Mouse (Mus musculus) forebrain, embryonic 12.5 days (tissue): ENCODE measurements around the gene Pnkp. TPM values are rescaled to one million over a fixed set of nuclear protein-coding genes. Genes with fewer than 3 reads are reported as not detected.

Experiments used
- ATAC-seq: fragments of 200-750 bp; cut with Nextera tagmentation; 2 replicates; pipeline ENCODE4 v1.8.0; 2017; ENCODE audit warnings: moderate TSS enrichment; ENCODE audit not compliant: low FRiP score
- H3K27ac ChIP-seq: fragments of 300-500 bp; sonication (generic); 2 replicates; pipeline ENCODE4 v1.5.1; 2016; ENCODE audit warnings: mild to moderate bottlenecking
- H3K27me3 ChIP-seq: fragments of 300-500 bp; sonication (generic); 2 replicates; pipeline ENCODE4 v1.6.1; 2016; ENCODE audit warnings: mild to moderate bottlenecking
- H3K36me3 ChIP-seq: fragments of 300-500 bp; sonication (generic); replicated peaks from 2 replicates; pipeline ENCODE4 v1.6.1; 2016; ENCODE audit warnings: mild to moderate bottlenecking
- H3K4me1 ChIP-seq: fragments of 300-500 bp; sonication (generic); 2 replicates; pipeline ENCODE4 v1.6.1; 2016
- H3K4me2 ChIP-seq: fragments of 300-500 bp; sonication (generic); 2 replicates; pipeline ENCODE4 v1.6.1; 2016; ENCODE audit warnings: mild to moderate bottlenecking, moderate library complexity
- H3K4me3 ChIP-seq: fragments of 300-500 bp; sonication (generic); replicated peaks from 2 replicates; pipeline ENCODE4 v1.5.1; 2016; ENCODE audit warnings: mild to moderate bottlenecking
- H3K9ac ChIP-seq: fragments of 300-500 bp; sonication (generic); 2 replicates; pipeline ENCODE4 v1.6.1; 2016; ENCODE audit warnings: mild to moderate bottlenecking
- H3K9me3 ChIP-seq: fragments of 300-500 bp; sonication (generic); 2 replicates; pipeline ENCODE4 v1.6.1; 2016
- WGBS: fragments of 180-500 bp; shearing (Covaris S2); methylation state at CpG from one replicate; pipeline ENCODE4 v1.1.7; 2016; 5-methylcytosine and 5-hydroxymethylcytosine counted together
- polyA plus RNA-seq: library from polyadenylated mRNA; unstranded; fragments of >200 nt; fragmentation: Nextera tagmentation; extraction: Ambion mirVana; gene quantifications from 2 replicates; pipeline ENCODE4 v1.2.1, GENCODE M21; 2016

Pnkp gene
- polyA plus RNA-seq, 1 experiment from 2014 or later, result 37.8 TPM

- Histone ChIP-seq H3K4me3 (peak within 1 kb of the TSS; percentile 80), H3K36me3 (peaks cover 42% of the 10 kb centered on the region)
- WGBS, result under 1% methylated on average over 54 of the region's 54 CpGs
Measured at GRCm38 (mm10) chr7:44848561-44849415, 8.2 kb upstream of the Pnkp start, which contains the start of the genes Akt1s1 and Tbc1d17. TSS of gene Akt1s1 (plus strand) at chr7:44848991. TSS of gene Tbc1d17 (minus strand) at chr7:44849079.

GRCm38 (mm10) chr7:44849416-44850111 lies 7.4 kb upstream of the Pnkp start:
- no peaks in the 10 kb centered on the region for H3K9me3 ChIP-seq
- H3K36me3 ChIP-seq, result peaks cover 34% of the 10 kb centered on the region
- ATAC-seq, result peak; percentile 77
- H3K4me1 ChIP-seq, result peaks cover 36% of the 10 kb centered on the region
- peak overlapping the region; percentile 89 for H3K4me2 ChIP-seq
- peak overlapping the region; percentile 80 for H3K4me3 ChIP-seq
- WGBS, result 1% methylated on average over 41 of the region's 41 CpGs
- H3K9ac ChIP-seq, result peak overlapping the region; percentile 84
- H3K27ac ChIP-seq, result peak overlapping the region; percentile 97
- H3K27me3 ChIP-seq, result no peaks in the 10 kb centered on the region

More at GRCm38 (mm10) chr7:44848561-44849415, 8.2 kb upstream of the Pnkp start, which contains the start of the genes Akt1s1 and Tbc1d17:
- ATAC-seq, result peak; percentile 82
- Histone ChIP-seq H3K27ac (peak within 1 kb of the TSS; percentile 97), H3K4me2 (peak within 1 kb of the TSS; percentile 89), H3K4me1 (peaks cover 30% of the 10 kb centered on the region), H3K27me3 (no peaks in the 10 kb centered on the region), H3K9me3 (no peaks in the 10 kb centered on the region), H3K9ac (peak within 1 kb of the TSS; percentile 84)

- Histone ChIP-seq H3K9ac (peak overlapping the region; percentile 84), H3K27me3 (no peaks in the 10 kb centered on the region), H3K4me3 (peak overlapping the region; percentile 80), H3K27ac (peak overlapping the region; percentile 97), H3K4me1 (peaks cover 41% of the 10 kb centered on the region), H3K4me2 (peak overlapping the region; percentile 89), H3K9me3 (no peaks in the 10 kb centered on the region), H3K36me3 (peaks cover 28% of the 10 kb centered on the region)
- under 1% methylated on average over 26 of the region's 33 CpGs for WGBS
- ATAC-seq, result peak; percentile 53
Measured at GRCm38 (mm10) chr7:44850146-44850545, 6.8 kb upstream of the Pnkp start.

GRCm38 (mm10) chr7:44850789-44851624 lies 5.9 kb upstream of the Pnkp start:
- peak overlapping the region; percentile 97 for H3K27ac ChIP-seq

GRCm38 (mm10) chr7:44851625-44852234 lies 5.2 kb upstream of the Pnkp start:
- H3K4me3 ChIP-seq, result no peak overlapping the region
- no peak for ATAC-seq
- 94% methylated on average over 12 of the region's 12 CpGs for WGBS
- H3K36me3 ChIP-seq, result peaks cover 14% of the 10 kb centered on the region
- no peak overlapping the region for H3K9ac ChIP-seq
- H3K27ac ChIP-seq, result no peak overlapping the region
- H3K9me3 ChIP-seq, result no peaks in the 10 kb centered on the region
- H3K27me3 ChIP-seq, result no peaks in the 10 kb centered on the region
- H3K4me2 ChIP-seq, result peak overlapping the region; percentile 89; the same call in 1 of the 2 replicates
- peaks cover 56% of the 10 kb centered on the region for H3K4me1 ChIP-seq

More at GRCm38 (mm10) chr7:44850789-44851624, 5.9 kb upstream of the Pnkp start:
- Histone ChIP-seq H3K4me2 (peak overlapping the region; percentile 89), H3K9ac (peak overlapping the region; percentile 84), H3K27me3 (no peaks in the 10 kb centered on the region), H3K4me1 (peaks cover 50% of the 10 kb centered on the region), H3K9me3 (no peaks in the 10 kb centered on the region), H3K36me3 (peaks cover 20% of the 10 kb centered on the region), H3K4me3 (peak overlapping the region; percentile 80)
- 86% methylated on average over 8 of the region's 8 CpGs for WGBS
- no peak for ATAC-seq

- no peak overlapping the region for H3K4me2 ChIP-seq
- H3K9ac ChIP-seq, result no peak overlapping the region
- no peaks in the 10 kb centered on the region for H3K27me3 ChIP-seq
- H3K9me3 ChIP-seq, result no peaks in the 10 kb centered on the region
- 91% methylated on average over 36 of the region's 36 CpGs for WGBS
- no peak overlapping the region for H3K27ac ChIP-seq
- H3K36me3 ChIP-seq, result peaks cover 13% of the 10 kb centered on the region
- ATAC-seq, result no peak
- peaks cover 55% of the 10 kb centered on the region for H3K4me1 ChIP-seq
- H3K4me3 ChIP-seq, result peak overlapping the region; percentile 4; the same call in 1 of the 2 replicates
Measured at GRCm38 (mm10) chr7:44852259-44853027, 4.5 kb upstream of the Pnkp start.

- Histone ChIP-seq H3K27ac (no peak overlapping the region), H3K9ac (no peak overlapping the region), H3K4me2 (no peak overlapping the region; the same call in 1 of the 2 replicates), H3K4me1 (peaks cover 54% of the 10 kb centered on the region), H3K4me3 (peak overlapping the region; percentile 4; the same call in 1 of the 2 replicates), H3K36me3 (peaks cover 13% of the 10 kb centered on the region), H3K27me3 (no peaks in the 10 kb centered on the region), H3K9me3 (no peaks in the 10 kb centered on the region)
- WGBS, result 93% methylated on average over 2 of the region's 2 CpGs
- ATAC-seq, result no peak
Measured at GRCm38 (mm10) chr7:44853065-44853464, 3.9 kb upstream of the Pnkp start.

- H3K9me3 ChIP-seq, result no peaks in the 10 kb centered on the region
- H3K4me2 ChIP-seq, result peak overlapping the region; percentile 85
- H3K4me3 ChIP-seq, result peak overlapping the region; percentile 49
- peaks cover 59% of the 10 kb centered on the region for H3K4me1 ChIP-seq
- peak overlapping the region; percentile 92 for H3K27ac ChIP-seq
- H3K27me3 ChIP-seq, result no peaks in the 10 kb centered on the region
- ATAC-seq, result no peak
- peak overlapping the region; percentile 71 for H3K9ac ChIP-seq
- H3K36me3 ChIP-seq, result peaks cover 13% of the 10 kb centered on the region
- WGBS, result 38% methylated on average over 26 of the region's 26 CpGs
Measured at GRCm38 (mm10) chr7:44853596-44854355, 3.2 kb upstream of the Pnkp start.

- Histone ChIP-seq H3K4me1 (peaks cover 59% of the 10 kb centered on the region), H3K9me3 (no peaks in the 10 kb centered on the region), H3K27ac (peak overlapping the region; percentile 92), H3K9ac (peak overlapping the region; percentile 71), H3K36me3 (peaks cover 13% of the 10 kb centered on the region), H3K27me3 (no peaks in the 10 kb centered on the region), H3K4me3 (peak overlapping the region; percentile 49), H3K4me2 (peak overlapping the region; percentile 85)
- peak; percentile 22 for ATAC-seq
- 2% methylated on average over 45 of the region's 45 CpGs for WGBS
Measured at GRCm38 (mm10) chr7:44854356-44855031, 2.4 kb upstream of the Pnkp start.

- peak overlapping the region; percentile 85 for H3K4me2 ChIP-seq
- WGBS, result 36% methylated on average over 10 of the region's 10 CpGs
- H3K4me1 ChIP-seq, result peaks cover 63% of the 10 kb centered on the region
- peaks cover 13% of the 10 kb centered on the region for H3K36me3 ChIP-seq
- no peak for ATAC-seq
- peak overlapping the region; percentile 71 for H3K9ac ChIP-seq
- peak overlapping the region; percentile 49 for H3K4me3 ChIP-seq
- H3K27me3 ChIP-seq, result no peaks in the 10 kb centered on the region
- peak overlapping the region; percentile 92 for H3K27ac ChIP-seq
- no peaks in the 10 kb centered on the region for H3K9me3 ChIP-seq
Measured at GRCm38 (mm10) chr7:44855036-44855435, 1.9 kb upstream of the Pnkp start.
